Mouse (Mus musculus): ENCODE measurements around the gene Gsdma3. TPM values are rescaled to one million over a fixed set of nuclear protein-coding genes. Genes with fewer than 3 reads are reported as not detected.

Gsdma3 gene
- polyA plus RNA-seq, 2 experiments = not detected

DNA sequence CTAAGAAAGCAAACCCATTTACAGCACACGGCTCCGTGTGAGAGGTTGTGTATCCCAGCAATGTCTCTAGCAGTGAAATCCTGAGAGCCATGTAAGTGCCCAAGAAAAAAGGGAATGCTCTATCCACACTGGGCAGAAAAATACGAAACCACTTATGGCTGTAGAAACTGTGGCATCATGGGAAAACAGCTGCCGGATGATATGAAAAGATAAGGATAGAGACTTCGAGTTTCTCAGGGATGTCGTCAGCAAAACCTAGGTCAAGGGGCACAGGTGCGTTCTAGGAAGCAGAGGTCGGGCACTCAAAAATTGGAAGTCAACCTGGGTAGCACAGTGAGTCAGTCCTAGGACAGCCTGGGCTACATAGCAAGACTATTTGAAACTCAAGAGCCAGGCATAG lies 36.9 kb upstream of the Gsdma3 start:
- Histone ChIP-seq H3K27me3 (ENCODE audit: control insufficient read depth, insufficient read depth, low read length) (no peaks in the 10 kb centered on the region), H3K4me2 (replicated peaks; ENCODE audit: low read depth, low read length, severe bottlenecking) (no peak overlapping the region), H3K9ac (ENCODE audit: low read depth, low read length, severe bottlenecking) (no peak overlapping the region), H3K27ac (replicated peaks; ENCODE audit: low read depth, low read length) (no peak overlapping the region), H3K36me3 (ENCODE audit: control insufficient read depth, insufficient read depth, low read length) (no peaks in the 10 kb centered on the region), H3K4me1 (ENCODE audit: control insufficient read depth, insufficient read depth, low read length) (peaks cover 20% of the 10 kb centered on the region), H3K4me3 (replicated peaks; ENCODE audit: low read length) (no peak overlapping the region), H3K9me3 (ENCODE audit: control insufficient read depth, low read length) (no peaks in the 10 kb centered on the region)
- no peak for ATAC-seq (ENCODE audit: low FRiP score, low read depth)
- 80% methylated on average over 8 of the region's 8 CpGs for WGBS
- TF ChIP-seq POLR2A (IDR thresholded peaks at IDR 0.05; ENCODE audit: borderline replicate concordance, extremely low read depth, insufficient read depth, insufficient read length) = no peak
- no peak for DNase-seq (ENCODE audit: low spot score)

DNA sequence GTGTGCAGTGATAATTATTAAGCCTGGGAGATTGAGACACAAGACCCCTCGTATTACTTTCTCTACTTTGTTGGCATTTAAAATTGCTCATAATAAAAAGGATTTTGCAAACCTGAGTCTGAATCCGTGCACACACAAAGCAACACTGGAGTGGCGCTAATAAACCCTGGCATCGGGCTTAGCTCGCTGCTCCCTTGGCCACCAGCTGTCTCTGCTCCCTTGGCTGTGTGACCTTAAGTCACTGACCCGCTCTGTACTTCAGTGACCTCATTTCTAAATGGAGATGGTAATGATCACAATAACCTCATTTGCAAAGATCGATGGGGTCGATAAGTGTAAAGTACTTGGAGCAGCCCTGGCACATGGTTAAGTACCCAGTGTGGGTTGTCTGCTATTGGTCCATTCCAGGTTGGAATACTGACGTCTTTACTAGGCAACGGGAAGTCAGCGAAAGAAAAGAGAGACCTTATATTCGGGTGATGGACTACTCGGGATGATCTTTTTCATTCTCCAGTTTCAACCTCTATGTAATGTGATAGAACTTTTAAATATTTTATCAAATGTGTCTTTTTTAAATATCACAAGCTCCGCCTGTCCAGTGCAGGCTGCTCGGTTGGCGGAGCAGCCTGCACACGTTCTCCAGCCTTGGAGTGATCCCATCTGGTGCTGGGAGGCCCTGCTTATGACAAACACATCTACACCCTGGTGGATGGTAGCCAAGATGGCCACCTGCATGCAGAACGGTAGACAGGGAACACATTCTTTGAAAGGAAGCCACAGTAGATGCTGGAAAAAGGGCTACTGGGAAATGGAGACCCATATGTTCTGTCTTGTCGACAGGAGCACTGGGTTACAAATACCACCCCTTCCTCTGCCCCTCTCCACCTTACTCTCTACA lies 35.4 kb upstream of the Gsdma3 start:
- H3K27ac ChIP-seq (replicated peaks; ENCODE audit: low read depth, low read length) = no peak overlapping the region
- ATAC-seq (ENCODE audit: low FRiP score, low read depth) (no peak), DNase-seq (ENCODE audit: low spot score) (no peak)
- no peaks in the 10 kb centered on the region for H3K27me3 ChIP-seq (ENCODE audit: control insufficient read depth, insufficient read depth, low read length)
- TF ChIP-seq POLR2A (IDR thresholded peaks at IDR 0.05; ENCODE audit: borderline replicate concordance, extremely low read depth, insufficient read depth, insufficient read length) = no peak
- H3K9me3 ChIP-seq (ENCODE audit: control insufficient read depth, low read length) = no peaks in the 10 kb centered on the region
- no peaks in the 10 kb centered on the region for H3K36me3 ChIP-seq (ENCODE audit: control insufficient read depth, insufficient read depth, low read length)
- no peak overlapping the region for H3K4me2 ChIP-seq (replicated peaks; ENCODE audit: low read depth, low read length, severe bottlenecking)
- no peak overlapping the region for H3K9ac ChIP-seq (ENCODE audit: low read depth, low read length, severe bottlenecking)
- H3K4me3 ChIP-seq (replicated peaks; ENCODE audit: low read length) = no peak overlapping the region
- peaks cover 12% of the 10 kb centered on the region for H3K4me1 ChIP-seq (ENCODE audit: control insufficient read depth, insufficient read depth, low read length)
- WGBS = 68% methylated on average over 19 of the region's 19 CpGs

DNA sequence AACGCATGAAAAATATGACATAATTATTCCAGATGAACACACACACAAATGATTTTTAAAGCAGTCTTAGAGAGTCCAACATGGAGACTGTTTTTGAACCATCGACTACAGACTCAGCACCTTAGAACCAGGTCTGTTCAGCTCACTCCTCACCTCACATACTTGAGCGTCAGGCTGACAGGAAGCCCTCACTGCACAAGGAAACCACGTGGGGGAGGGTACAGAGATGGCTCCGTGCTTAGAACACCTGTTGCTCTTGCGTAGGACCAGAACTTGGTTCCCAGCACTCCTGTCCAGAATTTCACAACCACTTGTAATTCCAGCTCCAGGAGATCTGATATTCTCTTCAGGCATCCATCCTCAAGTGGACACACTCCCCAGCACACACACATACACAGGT lies 31.1 kb upstream of the Gsdma3 start:
- DNase-seq (ENCODE audit: low spot score) (no peak), ATAC-seq (ENCODE audit: low FRiP score, low read depth) (no peak)
- H3K4me2 ChIP-seq (replicated peaks; ENCODE audit: low read depth, low read length, severe bottlenecking) = no peak overlapping the region
- H3K27ac ChIP-seq (replicated peaks; ENCODE audit: low read depth, low read length) = no peak overlapping the region
- H3K9ac ChIP-seq (ENCODE audit: low read depth, low read length, severe bottlenecking) = no peak overlapping the region
- no peaks in the 10 kb centered on the region for H3K36me3 ChIP-seq (ENCODE audit: control insufficient read depth, insufficient read depth, low read length)
- no peak overlapping the region for H3K4me3 ChIP-seq (replicated peaks; ENCODE audit: low read length)
- H3K4me1 ChIP-seq (ENCODE audit: control insufficient read depth, insufficient read depth, low read length) = peaks cover 4% of the 10 kb centered on the region; the same call in 1 of the 2 replicates
- H3K27me3 ChIP-seq (ENCODE audit: control insufficient read depth, insufficient read depth, low read length) = peaks cover 8% of the 10 kb centered on the region; the same call in 1 of the 2 replicates
- TF ChIP-seq POLR2A (IDR thresholded peaks at IDR 0.05; ENCODE audit: borderline replicate concordance, extremely low read depth, insufficient read depth, insufficient read length) = no peak
- no peaks in the 10 kb centered on the region for H3K9me3 ChIP-seq (ENCODE audit: control insufficient read depth, low read length)
- WGBS = 69% methylated on average over 6 of the region's 6 CpGs

DNA sequence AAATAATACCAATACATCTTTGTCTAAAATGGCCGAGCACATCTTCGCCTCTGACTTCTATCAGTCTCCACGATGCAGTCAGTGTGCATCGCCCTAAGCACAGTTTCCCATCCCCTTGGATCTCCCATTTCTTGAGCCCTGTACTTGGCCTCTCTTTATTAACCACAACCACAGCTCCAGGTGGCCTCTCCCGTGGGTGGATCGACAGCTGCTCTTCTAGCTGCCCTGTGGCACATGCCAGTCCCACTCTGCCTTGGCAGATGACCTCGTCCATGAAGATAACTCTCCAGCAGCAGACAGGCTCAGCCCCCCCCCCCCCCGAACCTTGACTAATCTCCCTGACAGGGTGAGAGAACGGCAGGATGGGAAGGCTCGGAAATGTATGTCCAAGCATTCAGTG lies 30.7 kb upstream of the Gsdma3 start:
- no peak overlapping the region for H3K4me2 ChIP-seq (replicated peaks; ENCODE audit: low read depth, low read length, severe bottlenecking)
- H3K4me3 ChIP-seq (replicated peaks; ENCODE audit: low read length) = no peak overlapping the region
- 74% methylated on average over 10 of the region's 10 CpGs for WGBS
- no peak for TF ChIP-seq POLR2A (IDR thresholded peaks at IDR 0.05; ENCODE audit: borderline replicate concordance, extremely low read depth, insufficient read depth, insufficient read length)
- peaks cover 8% of the 10 kb centered on the region; the same call in 1 of the 2 replicates for H3K27me3 ChIP-seq (ENCODE audit: control insufficient read depth, insufficient read depth, low read length)
- no peak overlapping the region for H3K27ac ChIP-seq (replicated peaks; ENCODE audit: low read depth, low read length)
- DNase-seq (ENCODE audit: low spot score) (no peak), ATAC-seq (ENCODE audit: low FRiP score, low read depth) (no peak)
- H3K9me3 ChIP-seq (ENCODE audit: control insufficient read depth, low read length) = no peaks in the 10 kb centered on the region
- no peaks in the 10 kb centered on the region for H3K36me3 ChIP-seq (ENCODE audit: control insufficient read depth, insufficient read depth, low read length)
- no peak overlapping the region for H3K9ac ChIP-seq (ENCODE audit: low read depth, low read length, severe bottlenecking)
- H3K4me1 ChIP-seq (ENCODE audit: control insufficient read depth, insufficient read depth, low read length) = peaks cover 4% of the 10 kb centered on the region; the same call in 1 of the 2 replicates

DNA sequence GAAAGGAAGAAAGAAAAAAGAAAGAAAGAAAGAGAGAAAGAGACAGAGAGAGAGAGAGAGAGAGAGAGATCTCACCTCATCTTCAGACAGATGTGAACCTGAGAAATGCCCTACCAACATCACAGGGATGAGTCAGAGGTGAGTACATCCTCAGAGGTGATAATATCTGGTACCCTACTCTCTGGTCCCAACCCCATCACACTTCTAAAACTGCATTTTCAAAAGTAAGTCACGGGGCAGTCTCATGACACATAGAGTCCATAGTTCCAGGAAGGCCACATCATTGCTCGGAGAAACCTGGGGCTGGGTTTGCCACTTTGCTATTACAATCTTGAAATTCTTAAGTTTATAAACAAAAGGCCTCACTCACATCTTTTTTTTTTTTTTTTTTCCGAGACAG lies 30.2 kb upstream of the Gsdma3 start:
- ATAC-seq (ENCODE audit: low FRiP score, low read depth) (no peak), DNase-seq (ENCODE audit: low spot score) (no peak)
- peaks cover 4% of the 10 kb centered on the region; the same call in 1 of the 2 replicates for H3K4me1 ChIP-seq (ENCODE audit: control insufficient read depth, insufficient read depth, low read length)
- no peaks in the 10 kb centered on the region for H3K36me3 ChIP-seq (ENCODE audit: control insufficient read depth, insufficient read depth, low read length)
- H3K27ac ChIP-seq (replicated peaks; ENCODE audit: low read depth, low read length) = no peak overlapping the region
- no peak overlapping the region for H3K4me3 ChIP-seq (replicated peaks; ENCODE audit: low read length)
- 85% methylated on average over 3 of the region's 3 CpGs for WGBS
- TF ChIP-seq POLR2A (IDR thresholded peaks at IDR 0.05; ENCODE audit: borderline replicate concordance, extremely low read depth, insufficient read depth, insufficient read length) = no peak
- no peak overlapping the region for H3K9ac ChIP-seq (ENCODE audit: low read depth, low read length, severe bottlenecking)
- H3K4me2 ChIP-seq (replicated peaks; ENCODE audit: low read depth, low read length, severe bottlenecking) = no peak overlapping the region
- H3K27me3 ChIP-seq (ENCODE audit: control insufficient read depth, insufficient read depth, low read length) = peaks cover 8% of the 10 kb centered on the region; the same call in 1 of the 2 replicates
- no peaks in the 10 kb centered on the region for H3K9me3 ChIP-seq (ENCODE audit: control insufficient read depth, low read length)

Data from limb, embryonic 14.5 days (tissue).